ENCODE assay signal across 25 mouse cellular contexts in the genomic region with DNA sequence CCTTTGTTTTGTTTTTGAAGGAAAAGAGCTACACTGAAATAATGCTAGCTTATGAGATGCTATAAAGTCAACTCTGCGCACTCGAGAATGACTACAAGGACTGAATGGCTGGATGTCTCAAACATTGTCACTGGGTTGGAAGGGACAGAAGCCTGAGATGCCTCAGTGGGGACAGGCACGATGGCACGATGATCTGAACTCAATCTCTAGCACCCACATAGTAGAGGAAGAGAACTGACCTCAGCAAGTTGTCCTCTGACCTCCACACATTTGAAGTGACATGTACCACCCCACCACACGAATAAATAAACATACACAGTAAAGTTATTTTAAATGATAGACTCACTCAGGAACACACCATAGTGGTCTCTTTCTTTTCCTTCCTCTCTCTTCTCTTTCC.
"Had no signal": no experiment of that assay in that cellular context is flagged by ENCODE, and none has a peak within 500 bp of the region (broad histone marks: within the 10 kb centered on the region; RNA-seq: fewer than 3 reads in every experiment).

No protein-coding gene starts in this region.

- DNase-seq: cerebellum, adult 2 months; cerebellum, adult 8-10 months; cerebellum, adult 9-10 months; cerebellum, adult 9-11 months; cerebellum, postnatal 10 days; cerebellum, postnatal 14 days; cerebellum, postnatal 25 days; cerebellum, postnatal 36 days; embryo, embryonic 11 days; forebrain, postnatal 0 days; gastrocnemius, adult 2 months; gastrocnemius, postnatal 10 days; gastrocnemius, postnatal 14 days; gastrocnemius, postnatal 25 days; gastrocnemius, postnatal 36 days; heart, adult 18-20 months had no signal

- H3K27ac ChIP-seq: embryonic facial prominence, embryonic 10.5 days; embryonic facial prominence, embryonic 12.5 days; embryonic facial prominence, embryonic 13.5 days; embryonic facial prominence, embryonic 15.5 days; forebrain, embryonic 10.5 days; forebrain, embryonic 12.5 days; forebrain, embryonic 13.5 days; forebrain, embryonic 15.5 days; gastrocnemius, adult 2 months had no signal

- H3K4me3 ChIP-seq: embryonic facial prominence, embryonic 10.5 days; embryonic facial prominence, embryonic 12.5 days; embryonic facial prominence, embryonic 13.5 days; embryonic facial prominence, embryonic 15.5 days; erythroblast, embryonic 14.5 days; forebrain, embryonic 10.5 days; forebrain, embryonic 12.5 days; forebrain, embryonic 13.5 days; forebrain, embryonic 15.5 days; gastrocnemius, adult 2 months had no signal

- H3K9ac ChIP-seq: embryonic facial prominence, embryonic 12.5 days; embryonic facial prominence, embryonic 13.5 days; embryonic facial prominence, embryonic 15.5 days; forebrain, embryonic 12.5 days; forebrain, embryonic 13.5 days; forebrain, embryonic 15.5 days; forebrain, postnatal 0 days had no signal

- H3K27me3 ChIP-seq: embryonic facial prominence, embryonic 12.5 days; embryonic facial prominence, embryonic 13.5 days; embryonic facial prominence, embryonic 15.5 days; forebrain, embryonic 12.5 days; forebrain, embryonic 13.5 days; forebrain, embryonic 15.5 days had no signal

- H3K9me3 ChIP-seq: embryonic facial prominence, embryonic 10.5 days; embryonic facial prominence, embryonic 12.5 days; embryonic facial prominence, embryonic 13.5 days; embryonic facial prominence, embryonic 15.5 days; forebrain, embryonic 10.5 days; forebrain, embryonic 12.5 days; forebrain, embryonic 13.5 days; forebrain, embryonic 15.5 days had no signal

- H3K36me3 ChIP-seq: embryonic facial prominence, embryonic 10.5 days; embryonic facial prominence, embryonic 12.5 days; embryonic facial prominence, embryonic 13.5 days; embryonic facial prominence, embryonic 15.5 days; forebrain, embryonic 12.5 days; forebrain, embryonic 15.5 days had no signal
